Mouse (Mus musculus) lung, embryonic 16.5 days (tissue): ENCODE data around the gene Muc20. TPM values are rescaled to one million over a fixed set of nuclear protein-coding genes. Genes with fewer than 3 reads are reported as not detected.
A peak's percentile ranks its signal among the peaks of the same experiment; 100 is the strongest.

ENCODE experiments used
- ATAC-seq: fragments of 200-750 bp; cut with Nextera tagmentation; 2 replicates; pipeline ENCODE4 v1.8.0; 2017; ENCODE audit warnings: low read depth, mild to moderate bottlenecking, moderate library complexity
- H3K27ac ChIP-seq: fragments of 300-500 bp; sonication (generic); 2 replicates; pipeline ENCODE4 v1.5.1; 2014; ENCODE audit warnings: mild to moderate bottlenecking, control low read depth, low read length
- H3K27me3 ChIP-seq: fragments of 300-500 bp; sonication (generic); 2 replicates; pipeline ENCODE4 v1.6.1; 2014; ENCODE audit warnings: low read depth, low read length, mixed read lengths; ENCODE audit not compliant: control insufficient read depth, insufficient read depth
- H3K36me3 ChIP-seq: fragments of 300-500 bp; sonication (generic); 2 replicates; pipeline ENCODE4 v1.6.1; 2014; ENCODE audit warnings: low read length; ENCODE audit not compliant: control insufficient read depth, insufficient read depth
- H3K4me1 ChIP-seq: fragments of 300-500 bp; sonication (generic); replicated peaks from 2 replicates; pipeline ENCODE4 v1.6.1; 2014; ENCODE audit warnings: low read length, mixed read lengths; ENCODE audit not compliant: control insufficient read depth, insufficient read depth
- H3K4me2 ChIP-seq: fragments of 300-500 bp; sonication (generic); 2 replicates; pipeline ENCODE4 v1.6.1; 2014; ENCODE audit warnings: low read depth, low read length, control low read depth
- H3K4me3 ChIP-seq: fragments of 300-500 bp; sonication (generic); 2 replicates; pipeline ENCODE4 v1.5.1; 2014; ENCODE audit warnings: mild to moderate bottlenecking, low read length, control low read depth
- H3K9ac ChIP-seq: fragments of 300-500 bp; sonication (generic); 2 replicates; pipeline ENCODE4 v1.6.1; 2014; ENCODE audit warnings: low read length, control low read depth
- H3K9me3 ChIP-seq: fragments of 300-500 bp; sonication (generic); 2 replicates; pipeline ENCODE4 v1.6.1; 2016; ENCODE audit warnings: low read length; ENCODE audit not compliant: control insufficient read depth
- WGBS: fragments of 180-500 bp; shearing (Covaris S2); extraction: QIAGEN DNeasy Blood & Tissue Kit; methylation state at CpG from one replicate; pipeline ENCODE4 v1.1.7; 2014; 5-methylcytosine and 5-hydroxymethylcytosine counted together
- polyA plus RNA-seq: library from polyadenylated mRNA; unstranded; fragments of >200 nt; fragmentation: Nextera tagmentation; extraction: Ambion mirVana; gene quantifications from 2 replicates; pipeline ENCODE4 v1.2.1, GENCODE M21; 2015

Muc20 gene
- 0.11 and 0.34 TPM in 2 replicates for polyA plus RNA-seq

DNA sequence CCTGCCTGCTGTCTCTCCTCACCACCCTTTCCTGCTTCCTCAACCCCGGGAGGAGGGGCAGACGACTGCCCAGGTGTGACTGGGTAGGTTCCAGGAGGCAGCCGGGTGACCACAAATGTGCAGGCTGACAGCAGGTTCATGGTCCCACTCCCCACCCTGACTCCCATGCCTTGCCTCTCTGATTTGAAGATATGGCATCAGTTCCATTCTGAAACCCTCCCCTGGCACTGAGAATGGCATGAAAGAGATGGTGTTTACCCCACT is at the start of gene Muc20:
Gene Muc20 (minus strand): TSS at position 10 of the 264 bp plus-strand sequence.
- Histone ChIP-seq H3K9ac (peak within 1 kb of the TSS; percentile 4; the same call in 1 of the 2 replicates), H3K4me1 (peaks cover 9% of the 10 kb centered on the region; the same call in 1 of the 2 replicates), H3K27me3 (no peaks in the 10 kb centered on the region), H3K4me3 (no peak within 1 kb of the TSS), H3K4me2 (no peak within 1 kb of the TSS), H3K36me3 (no peaks in the 10 kb centered on the region), H3K27ac (no peak within 1 kb of the TSS), H3K9me3 (no peaks in the 10 kb centered on the region)
- no peak for ATAC-seq
- WGBS: 55% methylated on average over 3 of the region's 3 CpGs

DNA sequence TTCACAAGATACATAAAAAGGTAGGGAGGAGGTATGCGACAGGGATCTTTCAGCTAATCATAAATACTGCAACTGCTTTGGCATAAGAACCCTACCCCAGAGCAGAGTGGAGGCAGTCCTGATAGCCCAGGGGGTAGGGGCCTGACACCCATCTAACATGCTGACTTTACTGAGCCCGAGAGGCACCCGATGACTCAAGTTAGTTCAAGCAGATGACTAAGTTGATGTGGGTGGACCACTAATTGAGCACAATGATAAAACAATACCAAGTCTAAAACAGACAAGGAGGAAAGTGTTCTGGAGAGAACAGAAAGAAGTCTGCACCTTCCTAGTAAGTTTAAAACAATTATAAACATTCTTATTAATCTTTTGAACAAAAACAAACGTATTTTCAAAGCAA is 34.3 kb upstream of the Muc20 start:
- H3K27me3 ChIP-seq: no peaks in the 10 kb centered on the region
- H3K9me3 ChIP-seq: no peaks in the 10 kb centered on the region
- ATAC-seq: no peak
- no peak overlapping the region for H3K4me3 ChIP-seq
- peaks cover 12% of the 10 kb centered on the region for H3K36me3 ChIP-seq
- H3K9ac ChIP-seq: no peak overlapping the region
- no peak overlapping the region for H3K27ac ChIP-seq
- no peaks in the 10 kb centered on the region for H3K4me1 ChIP-seq
- H3K4me2 ChIP-seq: no peak overlapping the region
- 82% methylated on average over 4 of the region's 4 CpGs for WGBS

DNA sequence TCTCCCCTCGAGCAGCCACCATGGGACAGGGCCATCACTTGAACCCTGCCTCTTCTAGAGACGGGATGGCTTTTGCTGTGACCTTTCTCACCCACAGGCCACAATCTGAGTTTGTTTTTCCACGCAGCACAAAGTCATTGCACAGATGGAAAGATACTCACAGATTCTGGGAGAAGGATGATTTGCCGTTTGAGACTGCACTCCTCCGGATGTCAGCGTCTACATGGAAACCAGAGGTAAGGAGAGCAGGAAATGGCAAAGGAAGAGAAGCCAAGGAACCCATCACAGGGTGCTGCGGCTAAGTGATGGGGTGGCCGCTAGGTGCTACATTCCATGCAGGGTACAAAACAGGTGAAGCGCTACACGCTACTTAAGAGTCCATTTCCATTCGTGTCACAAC is 31.9 kb upstream of the Muc20 start:
- no peaks in the 10 kb centered on the region for H3K9me3 ChIP-seq
- H3K4me3 ChIP-seq: no peak overlapping the region
- peaks cover 19% of the 10 kb centered on the region for H3K36me3 ChIP-seq
- 81% methylated on average over 11 of the region's 11 CpGs for WGBS
- H3K9ac ChIP-seq: no peak overlapping the region
- H3K4me1 ChIP-seq: no peaks in the 10 kb centered on the region
- no peaks in the 10 kb centered on the region for H3K27me3 ChIP-seq
- no peak overlapping the region for H3K4me2 ChIP-seq
- no peak for ATAC-seq
- H3K27ac ChIP-seq: no peak overlapping the region

DNA sequence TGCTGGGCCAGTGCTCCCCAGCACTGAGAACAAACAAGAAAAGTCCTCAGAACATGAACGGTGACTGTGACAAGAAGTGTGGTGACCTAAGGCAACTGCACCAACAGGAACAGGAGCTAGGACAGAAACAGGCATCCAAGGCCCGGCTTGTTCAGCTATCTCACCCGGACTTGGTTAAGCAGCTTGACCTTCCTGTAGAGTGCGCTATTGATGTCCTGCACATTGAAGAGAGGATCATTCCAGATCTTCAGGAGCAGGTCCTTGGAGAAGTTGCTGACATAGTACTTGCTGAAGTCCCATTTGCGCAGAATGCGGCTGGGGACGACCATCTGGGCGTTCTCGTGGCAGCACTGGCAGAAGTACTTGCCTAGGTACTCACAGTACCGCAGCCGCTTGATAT is 29.3 kb upstream of the Muc20 start:
- Histone ChIP-seq H3K4me2 (no peak overlapping the region), H3K27me3 (no peaks in the 10 kb centered on the region), H3K4me3 (no peak overlapping the region), H3K36me3 (peaks cover 25% of the 10 kb centered on the region), H3K4me1 (peaks cover 6% of the 10 kb centered on the region; the same call in 1 of the 2 replicates), H3K9ac (no peak overlapping the region), H3K9me3 (no peaks in the 10 kb centered on the region), H3K27ac (no peak overlapping the region)
- no peak for ATAC-seq
- WGBS: 88% methylated on average over 11 of the region's 11 CpGs

DNA sequence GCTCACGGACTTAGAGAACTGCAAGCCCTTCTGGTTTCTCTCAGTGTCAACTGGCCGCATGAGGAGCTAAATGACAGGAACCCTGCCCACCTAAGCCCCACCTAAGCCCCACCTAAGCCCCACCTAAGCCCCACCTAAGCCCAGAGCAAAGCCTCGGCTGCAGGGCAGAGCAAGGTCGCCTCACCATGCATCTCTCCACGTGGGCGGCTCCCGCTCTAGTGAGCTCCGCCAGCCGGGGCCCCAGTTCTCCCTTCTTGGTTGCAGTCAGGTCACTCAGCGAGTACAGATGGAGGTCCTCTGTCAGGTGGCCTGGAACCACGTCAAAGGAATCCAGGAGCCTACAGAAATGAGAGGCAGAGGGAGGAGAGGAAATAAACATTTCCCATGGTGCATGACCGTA is 28.1 kb upstream of the Muc20 start:
- Histone ChIP-seq H3K36me3 (peaks cover 25% of the 10 kb centered on the region), H3K4me1 (peaks cover 6% of the 10 kb centered on the region; the same call in 1 of the 2 replicates), H3K4me3 (no peak overlapping the region), H3K27ac (no peak overlapping the region), H3K9ac (no peak overlapping the region), H3K9me3 (no peaks in the 10 kb centered on the region), H3K4me2 (no peak overlapping the region), H3K27me3 (no peaks in the 10 kb centered on the region)
- ATAC-seq: no peak
- 68% methylated on average over 12 of the region's 12 CpGs for WGBS

DNA sequence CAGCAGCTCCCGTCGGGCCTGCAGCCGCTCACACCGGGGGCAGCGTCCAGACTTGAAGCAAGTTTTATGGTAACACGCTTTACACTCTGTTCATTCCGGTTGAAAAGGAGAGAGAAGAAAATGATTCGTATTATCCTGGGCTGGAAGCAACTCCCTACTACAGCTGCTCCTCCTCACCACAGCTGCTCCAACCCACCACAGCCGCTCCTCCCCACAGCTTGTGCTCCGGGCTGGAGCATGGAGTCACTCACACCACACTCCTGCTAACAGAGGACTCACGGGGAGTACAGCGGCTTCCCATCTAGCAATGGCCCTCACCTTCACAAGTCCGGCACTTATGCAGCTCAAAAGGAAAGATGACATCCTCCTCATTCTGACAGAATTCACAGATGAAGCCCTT is 26.8 kb upstream of the Muc20 start:
- 86% methylated on average over 13 of the region's 13 CpGs for WGBS
- H3K9me3 ChIP-seq: no peaks in the 10 kb centered on the region
- H3K27ac ChIP-seq: no peak overlapping the region
- H3K27me3 ChIP-seq: no peaks in the 10 kb centered on the region
- peaks cover 25% of the 10 kb centered on the region for H3K36me3 ChIP-seq
- no peak overlapping the region for H3K9ac ChIP-seq
- no peak overlapping the region for H3K4me3 ChIP-seq
- peaks cover 6% of the 10 kb centered on the region; the same call in 1 of the 2 replicates for H3K4me1 ChIP-seq
- H3K4me2 ChIP-seq: no peak overlapping the region
- no peak for ATAC-seq

DNA sequence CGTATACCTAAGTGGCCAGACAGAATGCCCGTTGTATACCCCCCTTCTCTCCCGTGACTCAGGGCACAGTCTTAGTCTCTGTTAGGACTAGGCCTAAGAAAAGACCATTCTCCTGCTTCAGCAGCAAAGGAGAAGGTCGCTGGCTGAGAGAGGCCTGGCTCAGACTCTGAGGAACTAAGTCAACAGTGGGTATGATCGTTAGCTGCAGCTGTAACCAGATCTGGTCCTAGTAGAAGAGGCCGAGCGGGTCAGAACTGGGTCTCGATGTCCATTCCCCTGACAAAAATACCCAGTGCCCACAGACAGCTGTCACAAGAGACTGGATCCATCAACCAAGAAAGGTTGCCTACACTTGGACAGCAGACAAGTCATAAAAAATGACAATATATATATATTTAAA is 26.3 kb upstream of the Muc20 start:
- Histone ChIP-seq H3K27ac (no peak overlapping the region), H3K9ac (no peak overlapping the region), H3K36me3 (peaks cover 25% of the 10 kb centered on the region), H3K4me1 (peaks cover 6% of the 10 kb centered on the region; the same call in 1 of the 2 replicates), H3K4me2 (no peak overlapping the region), H3K27me3 (no peaks in the 10 kb centered on the region), H3K9me3 (no peaks in the 10 kb centered on the region), H3K4me3 (no peak overlapping the region)
- ATAC-seq: no peak
- 76% methylated on average over 8 of the region's 8 CpGs for WGBS

DNA sequence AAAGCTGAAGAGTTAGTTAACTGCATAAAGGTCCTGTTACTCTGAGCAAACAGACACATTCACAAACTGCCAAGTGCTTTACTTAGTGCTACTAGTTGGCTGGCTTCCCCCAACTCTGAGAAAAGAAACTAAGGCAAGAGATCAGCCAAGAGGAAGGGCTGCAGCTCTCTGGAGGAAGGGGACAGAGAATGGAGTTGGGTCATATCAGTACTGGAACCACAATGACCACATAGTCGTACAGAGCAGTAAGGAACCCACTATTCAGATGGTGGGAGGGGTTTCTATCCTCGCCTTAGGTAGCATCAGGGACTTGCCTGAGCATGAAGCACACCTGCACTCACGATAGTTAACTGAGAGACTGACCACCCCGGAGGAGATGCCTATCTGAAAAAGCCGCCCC is 25.6 kb upstream of the Muc20 start:
- Histone ChIP-seq H3K27ac (no peak overlapping the region), H3K4me1 (peaks cover 6% of the 10 kb centered on the region; the same call in 1 of the 2 replicates), H3K36me3 (peaks cover 22% of the 10 kb centered on the region), H3K9ac (no peak overlapping the region), H3K4me3 (no peak overlapping the region), H3K4me2 (no peak overlapping the region), H3K9me3 (no peaks in the 10 kb centered on the region), H3K27me3 (no peaks in the 10 kb centered on the region)
- no peak for ATAC-seq
- 71% methylated on average over 5 of the region's 5 CpGs for WGBS

DNA sequence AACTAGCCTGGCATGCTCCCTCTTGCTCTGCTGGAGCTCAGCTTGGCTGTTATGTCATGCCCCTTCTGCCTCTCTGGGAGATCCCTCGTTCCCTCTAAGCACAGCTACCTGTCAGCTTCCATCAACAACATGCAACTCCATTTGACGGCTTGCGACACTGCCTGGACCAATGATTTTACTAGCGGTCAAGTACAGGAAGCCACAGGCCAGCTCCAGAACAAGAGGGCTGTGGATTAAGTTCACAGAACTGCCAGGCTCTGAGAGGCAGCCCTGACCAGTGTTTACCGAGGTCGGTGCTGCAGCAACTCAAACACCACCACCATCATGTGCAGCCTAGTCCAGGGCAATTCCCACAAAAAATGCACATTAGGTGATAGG is 25.2 kb upstream of the Muc20 start:
- 43% methylated on average over 6 of the region's 6 CpGs for WGBS
- Histone ChIP-seq H3K9ac (no peak overlapping the region), H3K27ac (peak overlapping the region; percentile 57; the same call in 1 of the 2 replicates), H3K4me3 (no peak overlapping the region), H3K4me2 (no peak overlapping the region), H3K9me3 (no peaks in the 10 kb centered on the region), H3K4me1 (peaks cover 6% of the 10 kb centered on the region; the same call in 1 of the 2 replicates), H3K36me3 (peaks cover 19% of the 10 kb centered on the region), H3K27me3 (no peaks in the 10 kb centered on the region)
- ATAC-seq: peak; percentile 9; the same call in 1 of the 2 replicates
